Mouse (Mus musculus) lung, adult 2 months (tissue): Measurements from ENCODE around the gene Asprv1.

Experiments
- CTCF ChIP-seq: fragments of 200-500 bp; IDR thresholded peaks from 2 replicates; pipeline ENCODE4 v1.5.1; 2011; ENCODE audit warnings: mild to moderate bottlenecking, low read length, control low read depth; ENCODE audit not compliant: insufficient read depth
- POLR2A ChIP-seq: fragments of 200-500 bp; IDR thresholded peaks from 2 replicates; pipeline ENCODE4 v1.6.1; 2011; ENCODE audit warnings: low read depth, mild to moderate bottlenecking, control low read depth, low read length, borderline replicate concordance; ENCODE audit errors: extremely low read depth

DNA sequence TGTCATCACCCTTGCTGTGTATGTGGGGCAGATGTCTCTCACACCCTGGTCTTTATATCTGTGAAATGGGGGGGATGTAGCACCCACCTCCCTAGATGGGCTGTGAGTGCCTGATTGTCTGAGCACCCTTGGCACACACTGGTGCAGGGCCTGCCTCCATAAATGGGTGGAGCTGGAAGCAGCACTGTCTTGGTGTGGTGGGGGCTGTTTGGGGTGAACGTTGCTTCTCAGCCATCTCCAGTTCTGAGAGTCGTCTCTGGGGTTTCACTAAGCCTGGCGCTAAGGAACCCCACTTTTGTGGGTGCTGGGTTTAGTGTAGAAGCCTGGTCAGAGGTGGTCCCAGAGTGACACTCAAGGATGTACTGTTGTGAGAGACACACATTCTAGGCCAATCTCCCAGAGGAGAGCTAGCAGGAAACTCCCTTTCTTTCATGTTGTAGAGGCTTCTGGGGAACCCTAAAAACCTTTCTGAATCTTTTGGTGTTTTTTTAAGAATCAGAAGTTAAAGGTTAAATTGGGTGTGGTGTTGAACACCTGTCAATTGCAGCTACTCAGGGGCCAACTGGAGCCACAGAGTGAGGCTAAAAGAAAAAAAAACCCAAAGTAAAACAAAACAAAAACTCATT, 16.9 kb downstream of the Asprv1 start:
- TF ChIP-seq CTCF = no peak
- no peak for TF ChIP-seq POLR2A
